Mouse (Mus musculus) hindbrain, embryonic 12.5 days (tissue): ENCODE data around the gene Ube2t. TPM values are rescaled to one million over a fixed set of nuclear protein-coding genes. Genes with fewer than 3 reads are reported as not detected.

Experiments
- ATAC-seq: fragments of 200-750 bp; cut with Nextera tagmentation; 2 replicates; pipeline ENCODE4 v1.8.0; 2017; ENCODE audit warnings: moderate TSS enrichment; ENCODE audit not compliant: low FRiP score
- H3K27ac ChIP-seq: fragments of 300-500 bp; sonication (generic); 2 replicates; pipeline ENCODE4 v1.5.1; 2016; ENCODE audit warnings: mild to moderate bottlenecking
- H3K27me3 ChIP-seq: fragments of 300-500 bp; sonication (generic); 2 replicates; pipeline ENCODE4 v1.6.1; 2016; ENCODE audit warnings: mild to moderate bottlenecking
- H3K36me3 ChIP-seq: fragments of 300-500 bp; sonication (generic); 2 replicates; pipeline ENCODE4 v1.6.1; 2016; ENCODE audit warnings: mild to moderate bottlenecking
- H3K4me1 ChIP-seq: fragments of 300-500 bp; sonication (generic); 2 replicates; pipeline ENCODE4 v1.6.1; 2016
- H3K4me2 ChIP-seq: fragments of 300-500 bp; sonication (generic); replicated peaks from 2 replicates; pipeline ENCODE4 v1.6.1; 2016; ENCODE audit warnings: mild to moderate bottlenecking
- H3K4me3 ChIP-seq: fragments of 300-500 bp; sonication (generic); 2 replicates; pipeline ENCODE4 v1.5.1; 2016; ENCODE audit warnings: mild to moderate bottlenecking
- H3K9ac ChIP-seq: fragments of 300-500 bp; sonication (generic); 2 replicates; pipeline ENCODE4 v1.6.1; 2016; ENCODE audit warnings: mild to moderate bottlenecking, moderate library complexity
- H3K9me3 ChIP-seq: fragments of 300-500 bp; sonication (generic); replicated peaks from 2 replicates; pipeline ENCODE4 v1.6.1; 2016; ENCODE audit warnings: mild to moderate bottlenecking
- whole genome bisulfite sequencing: fragments of 180-500 bp; shearing (Covaris S2); methylation state at CpG from one replicate; pipeline ENCODE4 v1.1.7; 2016; 5-methylcytosine and 5-hydroxymethylcytosine counted together
- polyA plus RNA-seq: library from polyadenylated mRNA; unstranded; fragments of >200 nt; fragmentation: Nextera tagmentation; extraction: Ambion mirVana; gene quantifications from 2 replicates; pipeline ENCODE4 v1.2.1, GENCODE M21; 2016

Gene Ube2t
- polyA plus RNA-seq = 26.6 and 30.8 TPM in 2 replicates

- Histone ChIP-seq H3K4me2 (peak within 1 kb of the TSS; percentile 63), H3K9ac (peak within 1 kb of the TSS; percentile 63), H3K4me1 (peaks cover 13% of the 10 kb centered on the region), H3K27ac (no peak within 1 kb of the TSS), H3K9me3 (no peaks in the 10 kb centered on the region), H3K4me3 (peak within 1 kb of the TSS; percentile 64), H3K36me3 (no peaks in the 10 kb centered on the region), H3K27me3 (0 out of 2 replicates have a peak, but pooled peaks cover 6% of the 10 kb centered on the region)
- 2% methylated on average over 50 of the region's 50 CpGs for WGBS
- peak; percentile 99 for ATAC-seq
Measured at GRCm38 (mm10) chr1:134962053-134962803, at the start of gene Ube2t. Gene Ube2t (plus strand): TSS chr1:134962565.

- Histone ChIP-seq H3K27ac (no peak overlapping the region), H3K4me1 (no peaks in the 10 kb centered on the region), H3K27me3 (no peaks in the 10 kb centered on the region), H3K9ac (no peak overlapping the region), H3K9me3 (no peaks in the 10 kb centered on the region), H3K4me3 (no peak overlapping the region), H3K4me2 (no peak overlapping the region), H3K36me3 (no peaks in the 10 kb centered on the region)
- ATAC-seq = no peak
- 94% methylated on average over 4 of the region's 4 CpGs for WGBS
Measured at GRCm38 (mm10) chr1:134913535-134913934, 48.8 kb upstream of the Ube2t start.

- no peaks in the 10 kb centered on the region for H3K9me3 ChIP-seq
- no peaks in the 10 kb centered on the region for H3K36me3 ChIP-seq
- H3K27me3 ChIP-seq = no peaks in the 10 kb centered on the region
- no peak overlapping the region for H3K9ac ChIP-seq
- ATAC-seq = no peak
- no peak overlapping the region for H3K27ac ChIP-seq
- H3K4me3 ChIP-seq = no peak overlapping the region
- WGBS = 87% methylated on average over 4 of the region's 4 CpGs
- H3K4me2 ChIP-seq = no peak overlapping the region
- no peaks in the 10 kb centered on the region for H3K4me1 ChIP-seq
Measured at GRCm38 (mm10) chr1:134915421-134915820, 46.9 kb upstream of the Ube2t start.

GRCm38 (mm10) chr1:134919010-134919409 lies 43.4 kb upstream of the Ube2t start:
- no peak overlapping the region for H3K4me3 ChIP-seq
- no peak for ATAC-seq
- no peaks in the 10 kb centered on the region for H3K4me1 ChIP-seq
- no peak overlapping the region for H3K9ac ChIP-seq
- H3K27me3 ChIP-seq = no peaks in the 10 kb centered on the region
- H3K9me3 ChIP-seq = no peaks in the 10 kb centered on the region
- no peak overlapping the region for H3K27ac ChIP-seq
- no peaks in the 10 kb centered on the region for H3K36me3 ChIP-seq
- no peak overlapping the region for H3K4me2 ChIP-seq
- WGBS = 94% methylated on average over 6 of the region's 6 CpGs

GRCm38 (mm10) chr1:134932431-134932830 lies 29.9 kb upstream of the Ube2t start:
- no peak for ATAC-seq
- 56% methylated on average over 7 of the region's 7 CpGs for WGBS
- H3K27me3 ChIP-seq = no peaks in the 10 kb centered on the region

DNA sequence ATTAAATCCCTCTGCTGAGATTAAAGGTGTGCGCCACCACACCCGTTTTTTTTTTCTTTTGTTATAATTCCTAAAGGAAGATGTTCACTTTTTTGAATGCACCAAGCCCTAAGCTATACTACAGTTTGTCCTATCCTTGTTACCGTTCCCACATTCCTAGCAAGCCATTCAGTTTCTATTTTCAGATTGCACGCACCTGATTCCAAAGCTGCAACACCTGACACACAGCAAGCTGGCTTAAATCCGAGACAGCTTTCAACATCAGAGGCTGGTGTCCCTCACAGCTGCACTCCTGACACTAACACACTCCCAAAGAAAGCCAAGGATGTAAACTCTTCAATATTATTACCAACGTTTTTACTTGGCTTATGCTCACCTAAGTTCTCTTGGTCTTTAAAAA lies 26.0 kb upstream of the Ube2t start:
- H3K4me1 ChIP-seq = no peaks in the 10 kb centered on the region
- no peaks in the 10 kb centered on the region for H3K36me3 ChIP-seq
- no peak overlapping the region for H3K9ac ChIP-seq
- no peaks in the 10 kb centered on the region for H3K27me3 ChIP-seq
- no peak for ATAC-seq
- no peaks in the 10 kb centered on the region for H3K9me3 ChIP-seq
- H3K4me2 ChIP-seq = no peak overlapping the region
- H3K27ac ChIP-seq = no peak overlapping the region
- H3K4me3 ChIP-seq = no peak overlapping the region
- 94% methylated on average over 6 of the region's 6 CpGs for WGBS

More at GRCm38 (mm10) chr1:134932431-134932830, 29.9 kb upstream of the Ube2t start:
- Histone ChIP-seq H3K4me3 (no peak overlapping the region), H3K36me3 (no peaks in the 10 kb centered on the region), H3K4me1 (no peaks in the 10 kb centered on the region), H3K27ac (no peak overlapping the region), H3K9me3 (no peaks in the 10 kb centered on the region), H3K9ac (no peak overlapping the region), H3K4me2 (no peak overlapping the region)

- Histone ChIP-seq H3K27ac (no peak overlapping the region), H3K4me2 (no peak overlapping the region), H3K36me3 (no peaks in the 10 kb centered on the region), H3K9me3 (no peaks in the 10 kb centered on the region), H3K27me3 (no peaks in the 10 kb centered on the region), H3K4me1 (no peaks in the 10 kb centered on the region), H3K9ac (no peak overlapping the region), H3K4me3 (no peak overlapping the region)
- 93% methylated on average over 1 of the region's 1 CpGs for WGBS
- no peak for ATAC-seq
Measured at GRCm38 (mm10) chr1:134938233-134938632, 24.1 kb upstream of the Ube2t start.

GRCm38 (mm10) chr1:134940863-134941262 lies 21.5 kb upstream of the Ube2t start:
- no peak overlapping the region for H3K4me3 ChIP-seq
- H3K27me3 ChIP-seq = no peaks in the 10 kb centered on the region
- H3K4me1 ChIP-seq = no peaks in the 10 kb centered on the region
- no peak overlapping the region for H3K4me2 ChIP-seq
- 82% methylated on average over 4 of the region's 4 CpGs for WGBS
- ATAC-seq = no peak
- no peaks in the 10 kb centered on the region for H3K36me3 ChIP-seq
- no peak overlapping the region for H3K9ac ChIP-seq
- no peaks in the 10 kb centered on the region for H3K9me3 ChIP-seq
- no peak overlapping the region for H3K27ac ChIP-seq

DNA sequence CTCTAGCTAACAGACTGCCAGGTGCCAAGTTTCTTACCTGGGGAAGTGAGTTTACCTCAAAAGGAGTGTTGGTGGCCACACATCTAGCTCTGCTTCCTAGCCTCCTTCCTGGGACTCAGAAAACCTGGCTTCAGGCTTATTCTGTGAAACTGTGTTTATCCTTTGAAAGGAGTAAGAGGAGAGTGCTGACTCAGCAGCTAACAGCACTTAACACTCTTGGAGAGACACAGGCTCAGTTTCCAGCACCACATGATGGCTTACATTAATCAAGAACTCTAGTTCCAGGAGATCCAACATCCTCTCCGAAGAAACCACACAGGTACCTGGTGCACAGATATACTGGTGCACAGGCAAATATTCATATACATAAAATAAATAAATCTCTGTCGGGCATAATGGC lies 19.5 kb upstream of the Ube2t start:
- no peaks in the 10 kb centered on the region for H3K27me3 ChIP-seq
- 93% methylated on average over 2 of the region's 2 CpGs for WGBS
- H3K4me2 ChIP-seq = no peak overlapping the region
- no peak for ATAC-seq
- no peaks in the 10 kb centered on the region for H3K9me3 ChIP-seq
- no peak overlapping the region for H3K4me3 ChIP-seq
- H3K9ac ChIP-seq = no peak overlapping the region
- H3K4me1 ChIP-seq = no peaks in the 10 kb centered on the region
- 0 out of 2 replicates have a peak, but pooled peaks cover 2% of the 10 kb centered on the region for H3K36me3 ChIP-seq
- H3K27ac ChIP-seq = no peak overlapping the region

DNA sequence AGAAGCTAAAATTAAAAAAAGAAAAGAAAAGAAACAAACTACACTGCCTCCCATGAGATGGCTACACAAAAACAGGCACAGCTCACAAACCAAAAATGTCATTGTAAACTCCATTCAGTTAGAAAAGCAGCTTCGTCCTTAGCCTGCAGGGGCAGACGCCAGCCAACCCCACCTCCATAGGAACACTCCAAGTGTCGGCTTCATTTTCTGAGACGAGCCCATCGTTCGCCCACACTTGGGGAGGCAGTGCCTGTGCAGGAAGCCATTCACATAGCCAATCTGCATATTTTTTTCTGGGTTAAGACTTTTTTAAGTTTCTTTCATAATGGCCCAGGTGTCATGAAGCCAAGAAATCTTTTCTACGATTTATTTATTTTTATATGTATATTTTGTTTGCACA lies 14.8 kb upstream of the Ube2t start:
- no peak overlapping the region for H3K4me3 ChIP-seq
- 0 out of 2 replicates have a peak, but pooled peaks cover 6% of the 10 kb centered on the region for H3K36me3 ChIP-seq
- H3K27me3 ChIP-seq = no peaks in the 10 kb centered on the region
- no peak overlapping the region for H3K4me2 ChIP-seq
- no peak overlapping the region for H3K9ac ChIP-seq
- WGBS = 84% methylated on average over 7 of the region's 7 CpGs
- ATAC-seq = no peak
- H3K27ac ChIP-seq = no peak overlapping the region
- no peaks in the 10 kb centered on the region for H3K4me1 ChIP-seq
- no peaks in the 10 kb centered on the region for H3K9me3 ChIP-seq

GRCm38 (mm10) chr1:134949946-134950345 lies 12.4 kb upstream of the Ube2t start:
- no peak for ATAC-seq
- no peak overlapping the region for H3K9ac ChIP-seq
- no peak overlapping the region for H3K4me3 ChIP-seq
- peaks cover 9% of the 10 kb centered on the region for H3K4me1 ChIP-seq
- no peak overlapping the region for H3K27ac ChIP-seq
- 0 out of 2 replicates have a peak, but pooled peaks cover 6% of the 10 kb centered on the region for H3K36me3 ChIP-seq
- 88% methylated on average over 3 of the region's 3 CpGs for WGBS
- H3K4me2 ChIP-seq = no peak overlapping the region
- no peaks in the 10 kb centered on the region for H3K27me3 ChIP-seq
- no peaks in the 10 kb centered on the region for H3K9me3 ChIP-seq

DNA sequence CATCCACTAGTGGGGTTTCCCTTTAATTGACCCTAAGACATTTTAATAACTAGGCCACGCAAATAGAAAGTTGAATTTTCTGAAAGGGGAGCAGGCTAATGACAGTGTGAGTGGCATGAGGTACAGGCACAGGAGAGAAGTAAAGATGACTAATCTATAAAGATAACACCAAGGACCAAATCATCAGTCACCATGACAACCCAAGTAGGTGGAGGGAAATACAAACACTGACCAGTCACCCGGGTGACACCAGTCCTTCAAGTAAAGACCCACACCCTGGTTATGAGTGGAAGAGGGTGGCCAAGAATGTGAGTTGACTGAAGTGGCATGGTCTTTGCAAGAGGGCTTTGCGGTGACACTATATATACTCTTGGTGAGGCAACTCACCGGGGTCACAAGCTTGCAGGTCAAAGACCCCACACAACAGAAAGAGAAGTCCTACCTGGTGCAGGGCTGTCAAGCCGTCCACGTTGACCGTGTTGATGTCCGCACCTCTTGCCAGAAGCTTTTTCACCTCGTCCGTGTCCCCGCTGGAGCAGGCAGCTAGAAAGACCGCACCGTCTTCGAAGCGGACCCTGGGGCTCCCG lies 7.2 kb upstream of the Ube2t start:
- no peaks in the 10 kb centered on the region for H3K36me3 ChIP-seq
- peak overlapping the region; percentile 81 for H3K4me3 ChIP-seq
- WGBS = 6% methylated on average over 16 of the region's 16 CpGs
- H3K4me2 ChIP-seq = peak overlapping the region; percentile 84
- no peak; the same call in none of the 2 replicates for ATAC-seq
- peaks cover 13% of the 10 kb centered on the region for H3K4me1 ChIP-seq
- no peaks in the 10 kb centered on the region for H3K9me3 ChIP-seq
- H3K27me3 ChIP-seq = no peaks in the 10 kb centered on the region
- H3K27ac ChIP-seq = peak overlapping the region; percentile 94
- H3K9ac ChIP-seq = peak overlapping the region; percentile 83
